Mouse (Mus musculus) embryonic facial prominence, embryonic 10.5 days (tissue): ENCODE measurements at regions not wholly inside any gene's neighbourhood (a gene's known extent, or its start where the extent isn't known, plus 50 kb on each side); places are given as distances from the start of the nearest gene placed in this dataset.
A peak's percentile ranks its signal among the peaks of the same experiment; 100 is the strongest.

Experiments used
- DNase-seq: peaks from one replicate; pipeline ENCODE4 v3.0.0-alpha.2; 2017; ENCODE audit warnings: low spot score
- H3K27ac ChIP-seq: fragments of 300-500 bp; sonication (generic); replicated peaks from 2 replicates; pipeline ENCODE4 v1.5.1; 2016; ENCODE audit warnings: mild to moderate bottlenecking
- H3K27me3 ChIP-seq: fragments of 300-500 bp; sonication (generic); replicated peaks from 2 replicates; pipeline ENCODE4 v1.6.1; 2016; ENCODE audit warnings: low read depth, mild to moderate bottlenecking; ENCODE audit not compliant: poor library complexity, severe bottlenecking
- H3K36me3 ChIP-seq: fragments of 300-500 bp; sonication (generic); replicated peaks from 2 replicates; pipeline ENCODE4 v1.6.1; 2016; ENCODE audit warnings: mild to moderate bottlenecking, moderate library complexity
- H3K4me1 ChIP-seq: fragments of 300-500 bp; sonication (generic); 2 replicates; pipeline ENCODE4 v1.6.1; 2016
- H3K4me3 ChIP-seq: fragments of 300-500 bp; sonication (generic); 2 replicates; pipeline ENCODE4 v1.5.1; 2016; ENCODE audit warnings: mild to moderate bottlenecking, moderate library complexity
- H3K9me3 ChIP-seq: fragments of 300-500 bp; sonication (generic); 2 replicates; pipeline ENCODE4 v1.6.1; 2016; ENCODE audit warnings: mild to moderate bottlenecking
- WGBS: fragments of 180-500 bp; shearing (Covaris S2); methylation state at CpG from one replicate; pipeline ENCODE4 v1.1.7; 2016; 5-methylcytosine and 5-hydroxymethylcytosine counted together

DNA sequence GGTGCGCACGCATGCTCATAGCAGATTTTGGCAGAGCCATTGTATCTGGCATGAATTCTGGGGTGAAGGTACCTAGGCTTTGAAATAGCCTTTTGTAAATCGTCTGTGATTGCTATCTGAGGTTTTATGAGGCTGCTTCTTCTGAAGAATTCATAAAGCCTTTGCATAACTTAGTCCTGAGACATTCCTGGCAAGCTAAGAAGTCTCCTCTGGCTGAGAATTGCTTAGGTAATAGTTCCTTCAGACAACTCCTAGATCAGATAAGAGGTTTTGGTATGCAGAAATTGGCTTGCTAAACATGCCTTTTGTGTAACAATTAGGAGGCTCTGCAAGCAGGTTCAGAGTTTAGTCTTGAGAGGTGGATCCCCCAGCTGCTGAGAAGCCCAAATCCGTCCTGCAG is 82.7 kb downstream of the Pmp22 start:
- Histone ChIP-seq H3K27ac (no peak overlapping the region), H3K27me3 (0 out of 2 replicates have a peak, but pooled peaks cover 3% of the 10 kb centered on the region), H3K4me1 (peaks cover 6% of the 10 kb centered on the region), H3K4me3 (no peak overlapping the region), H3K36me3 (no peaks in the 10 kb centered on the region), H3K9me3 (no peaks in the 10 kb centered on the region)
- WGBS: 79% methylated on average over 4 of the region's 4 CpGs
- DNase-seq: no peak

DNA sequence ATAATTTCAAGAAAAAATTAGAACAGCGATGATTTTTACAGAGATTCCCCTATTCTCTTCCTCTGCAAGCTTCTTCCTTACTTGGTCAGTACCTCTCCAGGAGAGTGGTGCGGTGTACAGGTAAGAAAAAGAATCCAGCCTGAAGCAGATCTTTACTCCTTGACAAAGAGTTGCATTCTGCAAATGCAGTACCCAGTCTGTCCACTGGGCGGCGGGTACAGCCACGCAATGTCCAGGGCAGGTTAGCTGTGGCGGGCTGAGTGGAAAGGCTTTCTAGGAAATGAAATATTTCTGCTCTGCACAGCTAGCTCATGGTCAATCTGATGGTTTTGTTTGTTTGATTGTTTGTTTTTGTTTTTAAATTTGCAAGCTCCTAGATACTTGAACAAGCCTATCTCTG is 84.3 kb downstream of the Pmp22 start:
- 11% methylated on average over 6 of the region's 6 CpGs for WGBS

DNA sequence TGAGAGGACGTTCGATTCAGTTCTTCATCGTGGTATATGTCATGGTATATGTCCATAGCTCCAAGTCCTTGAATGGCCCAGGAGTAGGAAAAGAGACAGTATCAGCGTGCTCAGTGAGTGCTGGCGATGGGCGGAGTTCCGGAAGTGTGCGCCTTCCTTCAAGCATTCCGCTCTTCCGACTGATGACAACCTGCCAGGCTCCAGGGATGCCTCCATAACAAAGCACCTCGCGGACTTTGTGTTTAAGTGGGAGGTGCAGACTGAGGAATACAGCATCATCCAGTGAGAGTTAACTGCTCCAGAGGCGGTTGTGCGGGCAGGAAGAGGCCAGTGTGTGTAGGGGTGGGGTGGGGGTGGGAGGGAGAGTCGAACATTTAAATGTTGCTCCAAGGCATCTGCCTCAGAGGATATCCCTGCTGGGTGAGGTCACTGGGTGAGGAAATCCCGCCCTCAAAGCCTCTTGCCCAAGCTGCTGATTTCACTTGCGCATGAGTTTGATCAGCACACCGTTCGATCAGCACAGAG is 85.2 kb downstream of the Pmp22 start:
- WGBS: 54% methylated on average over 19 of the region's 19 CpGs

More for the DNA sequence above, 84.3 kb downstream of the Pmp22 start:
- no peak overlapping the region for H3K27ac ChIP-seq
- peak; percentile 88 for DNase-seq
- H3K4me3 ChIP-seq: no peak overlapping the region
- 0 out of 2 replicates have a peak, but pooled peaks cover 3% of the 10 kb centered on the region for H3K27me3 ChIP-seq
- H3K4me1 ChIP-seq: peaks cover 6% of the 10 kb centered on the region
- no peaks in the 10 kb centered on the region for H3K9me3 ChIP-seq
- H3K36me3 ChIP-seq: no peaks in the 10 kb centered on the region

DNA sequence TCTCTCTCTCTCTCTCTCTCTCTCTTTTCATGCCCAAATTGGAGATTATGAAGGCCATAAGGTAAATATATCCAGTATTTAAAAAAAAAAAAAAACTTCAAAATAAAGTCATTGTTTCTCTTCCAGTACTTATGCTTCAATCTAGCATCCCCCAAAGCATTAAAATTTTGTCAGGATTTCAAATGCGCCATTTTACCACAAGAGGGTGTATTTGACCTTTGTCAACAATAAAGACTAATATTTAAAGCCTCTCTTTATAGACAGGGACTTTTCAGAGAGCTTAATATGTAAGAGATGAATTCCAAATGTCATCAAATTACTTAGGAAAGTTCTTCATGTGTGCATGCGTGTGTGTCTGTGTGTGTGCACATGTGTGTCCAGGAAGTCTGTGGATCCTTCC is 87.2 kb downstream of the Pmp22 start:
- DNase-seq: no peak
- Histone ChIP-seq H3K36me3 (no peaks in the 10 kb centered on the region), H3K9me3 (no peaks in the 10 kb centered on the region), H3K27ac (no peak overlapping the region), H3K4me3 (no peak overlapping the region), H3K27me3 (0 out of 2 replicates have a peak, but pooled peaks cover 3% of the 10 kb centered on the region), H3K4me1 (peaks cover 6% of the 10 kb centered on the region)
- 85% methylated on average over 2 of the region's 2 CpGs for WGBS

More for the DNA sequence above, 85.2 kb downstream of the Pmp22 start:
- Histone ChIP-seq H3K27ac (no peak overlapping the region), H3K27me3 (0 out of 2 replicates have a peak, but pooled peaks cover 3% of the 10 kb centered on the region), H3K4me3 (peak overlapping the region; percentile 20; the same call in 1 of the 2 replicates), H3K36me3 (no peaks in the 10 kb centered on the region), H3K9me3 (no peaks in the 10 kb centered on the region), H3K4me1 (peaks cover 6% of the 10 kb centered on the region)
- DNase-seq: peak; percentile 13

- no peak overlapping the region for H3K4me3 ChIP-seq
- H3K27me3 ChIP-seq: 0 out of 2 replicates have a peak, but pooled peaks cover 3% of the 10 kb centered on the region
- no peak for DNase-seq
- no peaks in the 10 kb centered on the region for H3K36me3 ChIP-seq
- H3K27ac ChIP-seq: no peak overlapping the region
- no peaks in the 10 kb centered on the region for H3K9me3 ChIP-seq
- 67% methylated on average over 3 of the region's 3 CpGs for WGBS
- H3K4me1 ChIP-seq: peaks cover 6% of the 10 kb centered on the region
These were observed 88.3 kb downstream of the Pmp22 start for GRCm38 (mm10) chr11:63217049-63217448.

DNA sequence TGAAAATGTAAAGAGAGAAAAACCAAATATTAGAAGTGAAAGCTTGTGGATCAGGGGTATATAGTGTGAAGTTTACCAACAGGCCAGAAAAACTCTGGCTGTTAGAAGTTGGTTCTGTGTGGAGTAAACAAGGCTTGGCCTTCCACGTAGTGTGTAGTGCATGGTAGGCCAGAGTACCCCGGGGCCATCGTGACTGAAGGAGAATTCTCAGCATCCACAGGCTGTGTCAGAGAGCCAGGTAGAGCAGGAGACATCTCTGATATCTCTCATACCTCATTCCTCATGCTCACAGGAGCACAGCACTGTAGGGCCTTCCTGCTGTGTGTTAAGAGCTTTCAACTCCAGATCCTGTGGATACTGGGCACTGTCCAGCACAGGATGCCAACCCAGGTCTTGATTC is 97.7 kb downstream of the Pmp22 start:
- Histone ChIP-seq H3K36me3 (no peaks in the 10 kb centered on the region), H3K27ac (no peak overlapping the region), H3K4me1 (0 out of 2 replicates have a peak, but pooled peaks cover 2% of the 10 kb centered on the region), H3K4me3 (no peak overlapping the region), H3K9me3 (no peaks in the 10 kb centered on the region), H3K27me3 (no peaks in the 10 kb centered on the region)
- DNase-seq: no peak
- WGBS: 90% methylated on average over 3 of the region's 3 CpGs

DNA sequence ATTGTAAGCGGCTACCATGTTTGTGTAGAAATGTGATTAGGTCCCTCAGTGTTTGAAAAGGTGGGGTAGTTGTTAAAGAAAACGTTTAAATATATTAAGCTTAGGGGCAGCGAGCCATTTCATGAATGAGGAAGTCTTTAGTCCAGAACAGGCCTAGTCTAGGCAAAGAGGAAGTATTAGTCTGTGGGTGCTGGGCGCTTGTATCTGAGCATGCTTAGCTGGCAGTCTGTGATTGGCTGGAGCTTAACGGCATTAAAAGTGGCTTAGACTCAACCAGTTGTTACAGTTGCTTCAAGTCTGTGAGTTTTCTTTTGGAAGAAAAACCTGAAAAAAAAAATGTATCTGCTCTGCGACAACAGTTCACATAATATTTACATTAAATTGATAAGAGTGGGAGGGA is 102.0 kb downstream of the Pmp22 start:
- DNase-seq: no peak
- Histone ChIP-seq H3K27me3 (no peaks in the 10 kb centered on the region), H3K4me1 (0 out of 2 replicates have a peak, but pooled peaks cover 8% of the 10 kb centered on the region), H3K27ac (no peak overlapping the region), H3K4me3 (no peak overlapping the region), H3K9me3 (no peaks in the 10 kb centered on the region), H3K36me3 (no peaks in the 10 kb centered on the region)
- WGBS: 85% methylated on average over 6 of the region's 6 CpGs

- WGBS: 81% methylated on average over 13 of the region's 13 CpGs
- no peaks in the 10 kb centered on the region for H3K9me3 ChIP-seq
- no peak overlapping the region for H3K4me3 ChIP-seq
- no peaks in the 10 kb centered on the region for H3K27me3 ChIP-seq
- peak; percentile 19 for DNase-seq
- no peaks in the 10 kb centered on the region for H3K36me3 ChIP-seq
- 0 out of 2 replicates have a peak, but pooled peaks cover 8% of the 10 kb centered on the region for H3K4me1 ChIP-seq
- no peak overlapping the region for H3K27ac ChIP-seq
These were observed 104.6 kb downstream of the Pmp22 start for GRCm38 (mm10) chr11:63233172-63233966.

GRCm38 (mm10) chr11:63234481-63234880 is 105.7 kb downstream of the Pmp22 start:
- 69% methylated on average over 6 of the region's 6 CpGs for WGBS
- Histone ChIP-seq H3K27me3 (no peaks in the 10 kb centered on the region), H3K4me1 (0 out of 2 replicates have a peak, but pooled peaks cover 6% of the 10 kb centered on the region), H3K4me3 (no peak overlapping the region), H3K36me3 (no peaks in the 10 kb centered on the region), H3K9me3 (no peaks in the 10 kb centered on the region), H3K27ac (no peak overlapping the region)
- no peak for DNase-seq

DNA sequence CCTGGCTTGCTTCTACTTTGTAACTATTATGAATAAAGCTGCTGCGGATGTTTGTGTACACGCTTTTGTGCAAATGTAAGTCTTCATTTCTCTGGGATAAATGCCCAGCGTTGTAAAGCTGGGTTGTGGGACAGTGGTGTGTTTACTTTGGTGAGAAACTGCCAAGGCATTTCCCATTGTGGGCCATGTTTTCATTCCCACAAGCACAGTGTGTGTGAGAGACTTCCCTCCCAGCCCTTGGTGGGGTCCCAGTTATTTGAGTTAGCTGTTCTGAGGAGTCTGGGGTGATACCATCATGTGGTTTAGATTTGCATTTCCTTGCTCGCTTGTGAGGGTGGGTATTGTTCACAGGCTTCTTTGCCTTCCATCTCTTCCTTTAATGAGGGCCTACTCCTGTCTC is 109.9 kb downstream of the Pmp22 start:
- Histone ChIP-seq H3K4me3 (no peak overlapping the region), H3K27me3 (no peaks in the 10 kb centered on the region), H3K36me3 (no peaks in the 10 kb centered on the region), H3K27ac (no peak overlapping the region), H3K4me1 (no peaks in the 10 kb centered on the region), H3K9me3 (no peaks in the 10 kb centered on the region)
- 78% methylated on average over 4 of the region's 4 CpGs for WGBS
- no peak for DNase-seq

DNA sequence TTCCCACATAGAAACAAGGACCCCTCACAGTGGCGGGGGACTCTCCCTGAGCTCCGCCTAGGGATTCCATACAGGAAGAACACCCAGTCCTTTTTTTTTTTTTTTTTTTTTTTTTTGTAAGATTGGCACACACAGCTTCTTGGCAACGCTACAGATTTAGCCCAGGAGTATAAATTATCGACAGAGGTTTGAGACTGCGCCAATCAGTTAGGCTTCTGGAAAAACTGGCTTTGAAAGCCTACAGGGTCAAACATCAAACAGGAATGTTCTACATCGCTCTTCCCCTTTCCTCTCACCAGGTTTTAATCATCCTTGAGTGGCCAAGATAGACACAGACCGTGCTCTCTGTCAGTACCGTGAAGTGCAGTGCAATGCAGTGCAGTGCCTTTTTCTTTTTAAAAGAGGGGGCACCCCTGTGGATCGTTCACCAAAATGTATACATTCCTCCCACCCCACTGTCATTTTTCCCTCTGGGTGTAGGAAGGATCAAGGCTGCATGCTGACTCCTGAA is 115.2 kb downstream of the Pmp22 start:
- 82% methylated on average over 9 of the region's 9 CpGs for WGBS
- DNase-seq: no peak

DNA sequence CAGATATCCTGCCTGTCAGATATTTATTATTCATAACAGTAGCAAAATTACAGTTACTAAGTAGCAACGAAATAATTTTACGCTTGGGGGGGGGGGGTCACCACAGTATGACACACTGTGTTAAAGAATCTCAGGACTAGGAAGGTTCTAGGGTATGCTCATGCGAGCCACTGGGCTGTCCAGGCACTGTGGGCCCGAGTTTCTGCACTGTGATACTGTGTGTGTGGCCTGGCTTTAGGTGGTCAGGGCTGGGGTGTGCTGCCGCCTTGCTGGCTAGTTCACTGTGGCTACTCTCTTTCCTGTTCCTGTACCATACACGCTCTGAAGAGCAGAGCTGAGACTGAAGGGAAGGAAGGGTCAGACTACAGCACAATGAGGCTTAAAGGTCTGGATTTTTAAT is 116.3 kb downstream of the Pmp22 start:
- H3K27ac ChIP-seq: no peak overlapping the region

More for the DNA sequence above, 115.2 kb downstream of the Pmp22 start:
- Histone ChIP-seq H3K36me3 (no peaks in the 10 kb centered on the region), H3K27ac (no peak overlapping the region), H3K4me3 (no peak overlapping the region), H3K27me3 (no peaks in the 10 kb centered on the region), H3K4me1 (peaks cover 20% of the 10 kb centered on the region), H3K9me3 (no peaks in the 10 kb centered on the region)

More for the DNA sequence above, 116.3 kb downstream of the Pmp22 start:
- no peaks in the 10 kb centered on the region for H3K9me3 ChIP-seq
- no peak for DNase-seq
- H3K4me3 ChIP-seq: no peak overlapping the region
- 82% methylated on average over 6 of the region's 6 CpGs for WGBS
- no peaks in the 10 kb centered on the region for H3K27me3 ChIP-seq
- H3K36me3 ChIP-seq: no peaks in the 10 kb centered on the region
- peaks cover 24% of the 10 kb centered on the region for H3K4me1 ChIP-seq
